Mouse (Mus musculus) bone marrow, adult 2 months (tissue): ENCODE measurements around the gene Tmem268.

Source experiments
- CTCF ChIP-seq: fragments of 200-500 bp; IDR thresholded peaks from 2 replicates; pipeline ENCODE4 v1.5.1; 2011; ENCODE audit warnings: low read length, control low read depth; ENCODE audit not compliant: control insufficient read depth, insufficient read depth
- POLR2A ChIP-seq: fragments of 200-500 bp; IDR thresholded peaks from 2 replicates; pipeline ENCODE4 v1.6.1; 2011; ENCODE audit warnings: low read depth, mild to moderate bottlenecking, control low read depth, low read length, borderline replicate concordance; ENCODE audit not compliant: control insufficient read depth

GRCm38 (mm10) chr4:63514454-63514984 lies 44.1 kb upstream of the Tmem268 start:
- TF ChIP-seq CTCF (no peak), POLR2A (no peak)
